Mouse (Mus musculus): ENCODE measurements around the gene Skiv2l. TPM values are rescaled to one million over a fixed set of nuclear protein-coding genes. Genes with fewer than 3 reads are reported as not detected.

The Skiv2l gene
- polyA plus RNA-seq, 1 experiment from 2014 or later, result 62.1 TPM

DNA sequence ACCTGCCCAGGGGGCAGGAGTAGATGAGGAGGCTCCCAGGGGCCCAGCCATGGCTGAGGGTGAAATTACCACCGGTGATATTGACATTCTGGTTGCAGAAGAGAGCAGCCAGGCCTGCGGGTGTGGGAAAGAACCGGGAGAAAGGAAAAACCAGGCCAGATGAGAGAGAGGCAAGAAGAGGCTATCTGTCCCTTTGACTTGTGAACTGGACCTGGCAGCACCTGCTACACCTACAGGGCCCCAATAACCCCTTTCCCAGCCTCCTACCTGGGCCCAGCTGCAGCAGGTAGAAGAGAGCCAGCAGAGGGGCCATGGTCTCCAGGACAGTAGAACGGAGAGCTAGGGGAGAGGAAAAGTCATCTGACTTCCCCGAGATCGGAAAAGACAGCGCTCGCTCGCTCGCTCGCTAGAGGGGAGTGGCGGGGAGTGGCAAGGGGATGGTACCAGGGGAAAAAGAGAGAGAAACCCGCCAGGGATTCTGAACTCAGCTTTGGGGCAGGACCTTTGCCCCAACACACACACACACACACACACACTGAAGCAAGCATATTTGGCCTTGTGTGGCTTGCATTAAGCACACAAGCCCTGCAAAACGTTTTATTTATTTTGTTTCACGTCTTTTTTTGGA lies 31.8 kb upstream of the Skiv2l start, which contains the start of gene Gm20547:
Gm20547 (minus strand) TSS at position 360 of the 628 bp plus-strand sequence.
- Histone ChIP-seq H3K9ac (ENCODE audit: low read depth, low read length) (no peak within 1 kb of the TSS), H3K4me3 (ENCODE audit: low read depth, low read length) (no peak within 1 kb of the TSS), H3K9me3 (replicated peaks; ENCODE audit: control insufficient read depth, low read length, poor library complexity, severe bottlenecking) (no peaks in the 10 kb centered on the region), H3K27ac (ENCODE audit: low read length) (no peak within 1 kb of the TSS), H3K4me2 (ENCODE audit: low read length) (no peak within 1 kb of the TSS), H3K27me3 (ENCODE audit: control insufficient read depth, insufficient read depth, low read depth, low read length) (peaks cover 4% of the 10 kb centered on the region; the same call in 1 of the 2 replicates), H3K4me1 (ENCODE audit: control insufficient read depth, insufficient read depth, low read length) (no peaks in the 10 kb centered on the region), H3K36me3 (ENCODE audit: control insufficient read depth, insufficient read depth, low read length) (no peaks in the 10 kb centered on the region)
- ATAC-seq, result no peak
- 7% methylated on average over 15 of the region's 15 CpGs for WGBS

DNA sequence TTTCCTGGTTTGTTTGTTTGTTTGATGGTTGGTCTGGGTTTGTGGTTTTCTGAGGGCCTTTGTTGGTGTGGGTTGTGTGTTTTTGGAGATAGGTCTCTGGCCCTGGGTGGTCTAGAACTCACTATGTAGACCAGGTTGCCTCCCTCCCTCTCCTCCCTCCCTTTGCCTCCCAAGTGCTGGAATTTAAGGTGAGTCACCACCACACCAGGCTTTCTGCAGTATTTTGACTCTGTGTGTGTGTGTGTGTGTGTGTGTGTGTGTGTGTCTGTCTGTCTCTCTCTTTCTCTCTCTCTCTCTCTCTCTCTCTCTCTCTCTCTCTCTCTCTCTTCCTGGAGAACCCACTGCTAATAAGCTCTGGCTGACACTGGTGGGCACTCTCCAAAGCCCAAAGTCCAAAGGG lies 31.2 kb upstream of the Skiv2l start:
- Histone ChIP-seq H3K4me3 (ENCODE audit: low read depth, low read length) (no peak overlapping the region), H3K27me3 (ENCODE audit: control insufficient read depth, insufficient read depth, low read depth, low read length) (peaks cover 4% of the 10 kb centered on the region; the same call in 1 of the 2 replicates), H3K4me2 (ENCODE audit: low read length) (no peak overlapping the region), H3K36me3 (ENCODE audit: control insufficient read depth, insufficient read depth, low read length) (no peaks in the 10 kb centered on the region), H3K27ac (ENCODE audit: low read length) (no peak overlapping the region), H3K4me1 (ENCODE audit: control insufficient read depth, insufficient read depth, low read length) (no peaks in the 10 kb centered on the region), H3K9ac (ENCODE audit: low read depth, low read length) (no peak overlapping the region), H3K9me3 (replicated peaks; ENCODE audit: control insufficient read depth, low read length, poor library complexity, severe bottlenecking) (no peaks in the 10 kb centered on the region)
- ATAC-seq, result no peak

- H3K4me3 ChIP-seq (ENCODE audit: low read depth, low read length), result no peak within 1 kb of the TSS
- no peaks in the 10 kb centered on the region for H3K9me3 ChIP-seq (replicated peaks; ENCODE audit: control insufficient read depth, low read length, poor library complexity, severe bottlenecking)
- ATAC-seq, result no peak
- H3K27me3 ChIP-seq (ENCODE audit: control insufficient read depth, insufficient read depth, low read depth, low read length), result peaks cover 4% of the 10 kb centered on the region; the same call in 1 of the 2 replicates
- H3K36me3 ChIP-seq (ENCODE audit: control insufficient read depth, insufficient read depth, low read length), result no peaks in the 10 kb centered on the region
- H3K4me1 ChIP-seq (ENCODE audit: control insufficient read depth, insufficient read depth, low read length), result no peaks in the 10 kb centered on the region
- no peak within 1 kb of the TSS for H3K27ac ChIP-seq (ENCODE audit: low read length)
- WGBS, result 70% methylated on average over 11 of the region's 11 CpGs
- no peak within 1 kb of the TSS for H3K9ac ChIP-seq (ENCODE audit: low read depth, low read length)
- no peak within 1 kb of the TSS for H3K4me2 ChIP-seq (ENCODE audit: low read length)
Measured at GRCm38 (mm10) chr17:34879336-34879879, 29.4 kb upstream of the Skiv2l start, which contains the start of gene Zbtb12. TSS of gene Zbtb12 (plus strand) at chr17:34879483.

DNA sequence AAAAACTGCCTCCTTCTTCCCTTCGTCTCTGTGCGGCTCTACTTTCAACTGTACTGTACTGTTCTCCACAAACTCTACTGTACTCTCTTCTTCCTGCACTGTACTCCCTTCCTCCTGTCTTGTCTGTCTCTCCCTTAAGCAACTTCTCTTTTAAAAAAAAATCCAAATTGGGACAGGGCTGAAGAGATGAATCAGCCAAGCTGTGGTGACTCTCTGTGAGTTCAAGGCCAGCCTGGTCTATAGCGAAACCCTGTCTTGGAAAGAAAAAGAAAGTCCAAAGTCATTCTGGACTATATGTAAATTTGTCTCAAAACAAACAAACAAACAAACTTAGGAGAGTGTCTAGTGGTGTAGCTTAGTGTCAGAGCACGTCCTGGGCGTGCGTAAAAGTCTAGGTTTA lies 24.3 kb upstream of the Skiv2l start:
- H3K4me3 ChIP-seq (ENCODE audit: low read depth, low read length), result no peak overlapping the region
- ATAC-seq, result no peak
- H3K36me3 ChIP-seq (ENCODE audit: control insufficient read depth, insufficient read depth, low read length), result no peaks in the 10 kb centered on the region
- 96% methylated on average over 6 of the region's 6 CpGs for WGBS
- H3K9me3 ChIP-seq (replicated peaks; ENCODE audit: control insufficient read depth, low read length, poor library complexity, severe bottlenecking), result no peaks in the 10 kb centered on the region
- H3K27ac ChIP-seq (ENCODE audit: low read length), result no peak overlapping the region
- no peak overlapping the region for H3K9ac ChIP-seq (ENCODE audit: low read depth, low read length)
- no peak overlapping the region for H3K4me2 ChIP-seq (ENCODE audit: low read length)
- H3K4me1 ChIP-seq (ENCODE audit: control insufficient read depth, insufficient read depth, low read length), result no peaks in the 10 kb centered on the region
- H3K27me3 ChIP-seq (ENCODE audit: control insufficient read depth, insufficient read depth, low read depth, low read length), result no peaks in the 10 kb centered on the region

DNA sequence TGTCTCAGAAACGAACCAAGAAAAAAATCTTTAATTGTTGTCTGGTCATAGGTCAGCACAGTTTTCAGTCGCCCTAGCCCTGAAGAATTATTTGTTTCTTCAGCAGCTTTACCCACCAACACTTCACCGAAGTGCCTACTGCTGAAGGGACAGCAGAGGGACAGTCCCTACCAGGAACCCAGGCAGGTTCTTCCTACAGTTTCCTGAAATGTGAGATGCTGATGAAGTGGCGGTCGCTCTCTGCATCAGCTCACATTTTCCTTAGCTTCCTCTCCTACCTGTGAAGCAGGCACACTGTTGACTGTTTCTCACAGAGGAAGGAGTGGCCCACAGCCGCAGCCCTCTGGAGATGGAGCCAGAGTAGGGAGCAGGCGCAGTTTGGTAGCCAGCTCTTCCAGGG lies 16.0 kb upstream of the Skiv2l start:
- H3K4me3 ChIP-seq (ENCODE audit: low read depth, low read length), result no peak overlapping the region
- no peaks in the 10 kb centered on the region for H3K9me3 ChIP-seq (replicated peaks; ENCODE audit: control insufficient read depth, low read length, poor library complexity, severe bottlenecking)
- no peak for ATAC-seq
- 70% methylated on average over 7 of the region's 7 CpGs for WGBS
- no peak overlapping the region for H3K9ac ChIP-seq (ENCODE audit: low read depth, low read length)
- H3K4me2 ChIP-seq (ENCODE audit: low read length), result no peak overlapping the region
- H3K27me3 ChIP-seq (ENCODE audit: control insufficient read depth, insufficient read depth, low read depth, low read length), result no peaks in the 10 kb centered on the region
- H3K27ac ChIP-seq (ENCODE audit: low read length), result no peak overlapping the region
- no peaks in the 10 kb centered on the region for H3K36me3 ChIP-seq (ENCODE audit: control insufficient read depth, insufficient read depth, low read length)
- H3K4me1 ChIP-seq (ENCODE audit: control insufficient read depth, insufficient read depth, low read length), result no peaks in the 10 kb centered on the region

GRCm38 (mm10) chr17:34862416-34863081 lies 12.5 kb upstream of the Skiv2l start, which contains the start of gene Cfb:
TSS of gene Cfb (minus strand) at chr17:34862518.
- no peak within 1 kb of the TSS for H3K4me2 ChIP-seq (ENCODE audit: low read length)
- H3K36me3 ChIP-seq (ENCODE audit: control insufficient read depth, insufficient read depth, low read length), result 0 out of 2 replicates have a peak, but pooled peaks cover 2% of the 10 kb centered on the region
- H3K27ac ChIP-seq (ENCODE audit: low read length), result no peak within 1 kb of the TSS
- no peak within 1 kb of the TSS for H3K4me3 ChIP-seq (ENCODE audit: low read depth, low read length)
- H3K9me3 ChIP-seq (replicated peaks; ENCODE audit: control insufficient read depth, low read length, poor library complexity, severe bottlenecking), result no peaks in the 10 kb centered on the region
- H3K27me3 ChIP-seq (ENCODE audit: control insufficient read depth, insufficient read depth, low read depth, low read length), result no peaks in the 10 kb centered on the region
- H3K9ac ChIP-seq (ENCODE audit: low read depth, low read length), result no peak within 1 kb of the TSS
- WGBS, result 74% methylated on average over 8 of the region's 8 CpGs
- H3K4me1 ChIP-seq (ENCODE audit: control insufficient read depth, insufficient read depth, low read length), result no peaks in the 10 kb centered on the region
- no peak for ATAC-seq

- 0 out of 2 replicates have a peak, but pooled peaks cover 2% of the 10 kb centered on the region for H3K36me3 ChIP-seq (ENCODE audit: control insufficient read depth, insufficient read depth, low read length)
- no peaks in the 10 kb centered on the region for H3K9me3 ChIP-seq (replicated peaks; ENCODE audit: control insufficient read depth, low read length, poor library complexity, severe bottlenecking)
- no peak overlapping the region for H3K4me2 ChIP-seq (ENCODE audit: low read length)
- H3K4me1 ChIP-seq (ENCODE audit: control insufficient read depth, insufficient read depth, low read length), result no peaks in the 10 kb centered on the region
- no peak overlapping the region for H3K9ac ChIP-seq (ENCODE audit: low read depth, low read length)
- no peak overlapping the region for H3K27ac ChIP-seq (ENCODE audit: low read length)
- no peak overlapping the region for H3K4me3 ChIP-seq (ENCODE audit: low read depth, low read length)
- 76% methylated on average over 13 of the region's 13 CpGs for WGBS
- no peak for ATAC-seq
- H3K27me3 ChIP-seq (ENCODE audit: control insufficient read depth, insufficient read depth, low read depth, low read length), result no peaks in the 10 kb centered on the region
Measured at GRCm38 (mm10) chr17:34861704-34862415, 11.8 kb upstream of the Skiv2l start.

DNA sequence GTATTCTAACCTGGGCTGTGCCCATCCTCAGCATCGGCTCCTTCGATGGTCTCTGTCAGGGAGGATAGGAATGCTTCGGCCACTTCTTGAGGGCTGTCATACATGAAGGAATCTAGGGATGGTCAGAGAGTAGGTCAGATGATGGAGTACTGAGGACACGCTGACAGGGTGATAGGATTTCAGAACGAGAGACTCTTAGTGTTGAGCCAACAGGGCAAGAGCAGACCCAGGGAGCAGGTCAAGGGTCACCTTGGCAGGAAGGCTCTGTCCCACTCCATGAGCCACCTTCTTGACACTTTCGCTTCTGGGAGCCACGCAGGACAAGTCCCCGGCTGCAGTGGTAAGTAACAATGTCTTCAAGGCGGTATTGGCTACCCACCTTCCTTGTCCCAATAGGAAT lies 10.5 kb upstream of the Skiv2l start:
- 89% methylated on average over 9 of the region's 9 CpGs for WGBS

More for the DNA sequence above, 10.5 kb upstream of the Skiv2l start:
- no peak overlapping the region for H3K9ac ChIP-seq (ENCODE audit: low read depth, low read length)
- no peaks in the 10 kb centered on the region for H3K27me3 ChIP-seq (ENCODE audit: control insufficient read depth, insufficient read depth, low read depth, low read length)
- no peak overlapping the region for H3K4me2 ChIP-seq (ENCODE audit: low read length)
- H3K9me3 ChIP-seq (replicated peaks; ENCODE audit: control insufficient read depth, low read length, poor library complexity, severe bottlenecking), result no peaks in the 10 kb centered on the region
- no peak overlapping the region for H3K4me3 ChIP-seq (ENCODE audit: low read depth, low read length)
- no peaks in the 10 kb centered on the region for H3K4me1 ChIP-seq (ENCODE audit: control insufficient read depth, insufficient read depth, low read length)
- H3K36me3 ChIP-seq (ENCODE audit: control insufficient read depth, insufficient read depth, low read length), result peaks cover 8% of the 10 kb centered on the region
- ATAC-seq, result no peak
- H3K27ac ChIP-seq (ENCODE audit: low read length), result no peak overlapping the region

Measured in midbrain, embryonic 16.5 days (tissue).